ENCODE assay signal across 26 mouse cellular contexts in the genomic region with DNA sequence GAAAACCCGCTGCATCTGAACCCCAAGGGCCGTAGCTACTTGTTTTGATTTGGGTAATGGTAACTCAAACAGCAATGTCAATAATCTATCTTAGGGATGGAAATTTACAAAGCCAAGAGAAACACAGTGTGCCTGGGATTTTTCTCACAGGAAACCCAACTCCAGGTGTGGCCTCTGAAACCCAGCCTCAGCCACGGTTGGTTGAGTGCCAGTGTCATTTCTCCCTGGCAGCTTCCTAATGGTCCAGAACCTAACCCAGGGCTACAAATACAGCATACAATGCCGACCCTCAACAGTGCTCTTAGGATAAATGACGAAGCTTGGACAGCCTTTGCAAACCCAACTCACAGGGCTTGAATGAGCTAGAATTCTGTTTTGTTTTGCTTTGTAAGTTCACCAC.
DNase-seq lines count a peak whose midpoint lies in the region; ATAC-seq and TF ChIP-seq lines count a peak whose summit lies in the region.
"Had no signal": no experiment of that assay in that cellular context is flagged by ENCODE, and none has a peak within 500 bp of the region (broad histone marks: within the 10 kb centered on the region; RNA-seq: fewer than 3 reads in every experiment).

No protein-coding gene starts in this region.

- H3K9me3 ChIP-seq in embryonic facial prominence, embryonic 14.5 days (ENCODE audit: control insufficient read depth, low read length) = no peaks in the 10 kb centered on the region
- H3K9me3 ChIP-seq in embryonic facial prominence, embryonic 10.5 days = no peaks in the 10 kb centered on the region
- no peaks in the 10 kb centered on the region for H3K9me3 ChIP-seq in limb, embryonic 14.5 days (ENCODE audit: control insufficient read depth, low read length)
- H3K9me3 ChIP-seq in limb, embryonic 10.5 days (replicated peaks) = no peaks in the 10 kb centered on the region
- H3K9me3 ChIP-seq in kidney, postnatal 0 days (replicated peaks; ENCODE audit: low read length) = no peaks in the 10 kb centered on the region
- no peaks in the 10 kb centered on the region for H3K9me3 ChIP-seq in liver, postnatal 0 days (ENCODE audit: low read length)
- H3K9me3 ChIP-seq: G1E; hindbrain, embryonic 13.5 days; limb, embryonic 12.5 days; neural tube, embryonic 13.5 days had no signal

- no peaks in the 10 kb centered on the region for H3K36me3 ChIP-seq in embryonic facial prominence, embryonic 14.5 days (ENCODE audit: control insufficient read depth, insufficient read depth, low read length)
- no peaks in the 10 kb centered on the region for H3K36me3 ChIP-seq in embryonic facial prominence, embryonic 10.5 days (replicated peaks)
- no peaks in the 10 kb centered on the region for H3K36me3 ChIP-seq in limb, embryonic 14.5 days (ENCODE audit: control insufficient read depth, insufficient read depth, low read length)
- H3K36me3 ChIP-seq in limb, embryonic 10.5 days = no peaks in the 10 kb centered on the region
- no peaks in the 10 kb centered on the region for H3K36me3 ChIP-seq in kidney, postnatal 0 days (ENCODE audit: insufficient read depth, low read length)
- H3K36me3 ChIP-seq in liver, postnatal 0 days (replicated peaks; ENCODE audit: insufficient read depth, low read length) = no peaks in the 10 kb centered on the region
- H3K36me3 ChIP-seq: hindbrain, embryonic 13.5 days; limb, embryonic 12.5 days; neural tube, embryonic 13.5 days had no signal

- no peak overlapping the region for H3K9ac ChIP-seq in embryonic facial prominence, embryonic 14.5 days (ENCODE audit: low read depth, low read length)
- H3K9ac ChIP-seq in limb, embryonic 14.5 days (ENCODE audit: low read depth, low read length, severe bottlenecking) = no peak overlapping the region
- H3K9ac ChIP-seq in kidney, postnatal 0 days (ENCODE audit: low read depth, low read length) = no peak overlapping the region
- no peak overlapping the region for H3K9ac ChIP-seq in liver, postnatal 0 days (replicated peaks)
- H3K9ac ChIP-seq: hindbrain, embryonic 13.5 days; limb, embryonic 12.5 days; liver, embryonic 14.5 days; neural tube, embryonic 13.5 days had no signal

- H3K4me3 ChIP-seq in embryonic facial prominence, embryonic 14.5 days (ENCODE audit: low read depth, low read length) = no peak overlapping the region
- no peak overlapping the region for H3K4me3 ChIP-seq in embryonic facial prominence, embryonic 10.5 days
- no peak overlapping the region for H3K4me3 ChIP-seq in limb, embryonic 14.5 days (replicated peaks; ENCODE audit: low read length)
- no peak overlapping the region for H3K4me3 ChIP-seq in limb, embryonic 10.5 days
- H3K4me3 ChIP-seq in kidney, postnatal 0 days (replicated peaks; ENCODE audit: low read depth, low read length) = no peak overlapping the region
- H3K4me3 ChIP-seq in liver, postnatal 0 days (ENCODE audit: low read depth, low read length) = no peak overlapping the region
- H3K4me3 ChIP-seq: hindbrain, embryonic 13.5 days; limb, embryonic 12.5 days; neural tube, embryonic 13.5 days had no signal

- TF ChIP-seq POLR2A in limb, embryonic 14.5 days (IDR thresholded peaks at IDR 0.05; ENCODE audit: borderline replicate concordance, extremely low read depth, insufficient read depth, insufficient read length) = no peak

- no peak overlapping the region for H3K4me2 ChIP-seq in embryonic facial prominence, embryonic 14.5 days (ENCODE audit: low read depth, low read length)
- H3K4me2 ChIP-seq in limb, embryonic 14.5 days (replicated peaks; ENCODE audit: low read depth, low read length, severe bottlenecking) = no peak overlapping the region
- no peak overlapping the region for H3K4me2 ChIP-seq in kidney, postnatal 0 days (ENCODE audit: low read length)
- no peak overlapping the region for H3K4me2 ChIP-seq in liver, postnatal 0 days (ENCODE audit: low read depth, low read length)
- H3K4me2 ChIP-seq: heart, embryonic 11.5 days; hindbrain, embryonic 13.5 days; limb, embryonic 12.5 days; neural tube, embryonic 13.5 days had no signal

- H3K27me3 ChIP-seq in embryonic facial prominence, embryonic 14.5 days (replicated peaks; ENCODE audit: control insufficient read depth, insufficient read depth, low read length) = no peaks in the 10 kb centered on the region
- H3K27me3 ChIP-seq in embryonic facial prominence, embryonic 10.5 days (replicated peaks; ENCODE audit: low read depth, poor library complexity, severe bottlenecking) = no peaks in the 10 kb centered on the region
- H3K27me3 ChIP-seq in limb, embryonic 14.5 days (ENCODE audit: control insufficient read depth, insufficient read depth, low read length) = no peaks in the 10 kb centered on the region
- no peaks in the 10 kb centered on the region for H3K27me3 ChIP-seq in limb, embryonic 10.5 days (ENCODE audit: low read depth, poor library complexity, severe bottlenecking)
- no peaks in the 10 kb centered on the region for H3K27me3 ChIP-seq in kidney, postnatal 0 days (ENCODE audit: insufficient read depth, low read length)
- no peaks in the 10 kb centered on the region for H3K27me3 ChIP-seq in liver, postnatal 0 days (ENCODE audit: insufficient read depth, low read length)
- H3K27me3 ChIP-seq: hindbrain, embryonic 13.5 days; neural tube, embryonic 13.5 days had no signal

- no peak for ATAC-seq in embryonic facial prominence, embryonic 14.5 days (ENCODE audit: low read depth)
- ATAC-seq in limb, embryonic 14.5 days (ENCODE audit: low FRiP score, low read depth) = no peak
- peak; percentile 52; the same call in 1 of the 2 replicates for ATAC-seq in kidney, postnatal 0 days (replicated peaks; ENCODE audit: low FRiP score, low read depth)
- no peak for ATAC-seq in liver, postnatal 0 days
- no peak for ATAC-seq in CD4-positive, CD25-positive, alpha-beta regulatory T cell, adult 4 months
- ATAC-seq: activated CD4-positive, CD25-positive, alpha-beta regulatory T cell, adult 4 months; forebrain, embryonic 14.5 days; inflammation-experienced regulatory T-cells, adult 6 months had no signal

- H3K4me1 ChIP-seq in embryonic facial prominence, embryonic 14.5 days (ENCODE audit: control insufficient read depth, insufficient read depth, low read length) = peaks cover 4% of the 10 kb centered on the region; the same call in 1 of the 2 replicates
- H3K4me1 ChIP-seq in embryonic facial prominence, embryonic 10.5 days = peaks cover 7% of the 10 kb centered on the region
- peaks cover 25% of the 10 kb centered on the region for H3K4me1 ChIP-seq in limb, embryonic 14.5 days (ENCODE audit: control insufficient read depth, insufficient read depth, low read length)
- peaks cover 7% of the 10 kb centered on the region for H3K4me1 ChIP-seq in limb, embryonic 10.5 days
- H3K4me1 ChIP-seq in kidney, postnatal 0 days (replicated peaks; ENCODE audit: insufficient read depth, low read length) = peaks cover 15% of the 10 kb centered on the region
- H3K4me1 ChIP-seq in liver, postnatal 0 days (ENCODE audit: insufficient read depth) = peaks cover 9% of the 10 kb centered on the region

- H3K27ac ChIP-seq in embryonic facial prominence, embryonic 14.5 days (replicated peaks; ENCODE audit: low read depth, low read length) = no peak overlapping the region; the same call in 1 of the 2 replicates
- no peak overlapping the region for H3K27ac ChIP-seq in embryonic facial prominence, embryonic 10.5 days (replicated peaks)
- no peak overlapping the region for H3K27ac ChIP-seq in limb, embryonic 14.5 days (replicated peaks; ENCODE audit: low read depth, low read length)
- H3K27ac ChIP-seq in limb, embryonic 10.5 days = no peak overlapping the region
- H3K27ac ChIP-seq in kidney, postnatal 0 days = peak overlapping the region; percentile 31; the same call in 1 of the 2 replicates
- H3K27ac ChIP-seq in liver, postnatal 0 days (ENCODE audit: low read depth) = no peak overlapping the region
- H3K27ac ChIP-seq: hindbrain, embryonic 13.5 days; limb, embryonic 12.5 days; liver, embryonic 14.5 days; neural tube, embryonic 13.5 days; stomach, postnatal 0 days had no signal

- no peak for TF ChIP-seq CTCF in kidney, postnatal 0 days (IDR thresholded peaks at IDR 0.05; ENCODE audit: low read depth)
- TF ChIP-seq CTCF in liver, postnatal 0 days (IDR thresholded peaks at IDR 0.05; ENCODE audit: low read depth) = no peak

- intact Hi-C loops in left cerebral cortex, postnatal 25 days (cut with DNase I) = no loop called here

- TF ChIP-seq EP300 in liver, postnatal 0 days (IDR thresholded peaks at IDR 0.05; ENCODE audit: low read depth) = no peak

- 54% methylated on average over 5 of the region's 5 CpGs for WGBS in embryonic facial prominence, embryonic 14.5 days
- 73% methylated on average over 5 of the region's 5 CpGs for WGBS in embryonic facial prominence, embryonic 10.5 days
- 62% methylated on average over 5 of the region's 5 CpGs for WGBS in limb, embryonic 14.5 days
- 76% methylated on average over 5 of the region's 5 CpGs for WGBS in limb, embryonic 10.5 days
- WGBS in kidney, postnatal 0 days = 24% methylated on average over 5 of the region's 5 CpGs
- 66% methylated on average over 5 of the region's 5 CpGs for WGBS in liver, postnatal 0 days (ENCODE audit: insufficient replicate concordance)

- peak; percentile 41 for DNase-seq in embryonic facial prominence, embryonic 14.5 days (ENCODE audit: low spot score)
- no peak for DNase-seq in embryonic facial prominence, embryonic 10.5 days (ENCODE audit: low spot score)
- DNase-seq in limb, embryonic 14.5 days (ENCODE audit: low spot score) = peak; percentile 36
- no peak for DNase-seq in limb, embryonic 10.5 days (ENCODE audit: low spot score)
- peak; percentile 61 for DNase-seq in kidney, postnatal 0 days (ENCODE audit: low spot score)
- DNase-seq in liver, postnatal 0 days = no peak
- DNase-seq in left cerebral cortex, postnatal 25 days (ENCODE audit: low spot score in 2 of 2) = no peak
- DNase-seq: adrenal gland, postnatal 14 days; cerebellum, adult 11-12 months; embryo, embryonic 11 days; gastrocnemius, postnatal 25 days; heart, postnatal 10 days; midbrain, embryonic 14.5 days; right cerebral cortex, adult 18-20 months; thymus, postnatal 14 days had no signal

Comparison
In these comparisons a context has a peak if more than half of its experiments do, and no peak if none do; other contexts are left out.
1. DNase-seq: peak in embryonic facial prominence, embryonic 14.5 days (single experiment), limb, embryonic 14.5 days (single experiment) and kidney, postnatal 0 days (single experiment); none in embryonic facial prominence, embryonic 10.5 days (single experiment), limb, embryonic 10.5 days (single experiment), liver, postnatal 0 days (single experiment) and left cerebral cortex, postnatal 25 days (0 of 2).